Mouse (Mus musculus) hindbrain, embryonic 15.5 days (tissue): ENCODE measurements around the gene Fbln1. TPM values are rescaled to one million over a fixed set of nuclear protein-coding genes. Genes with fewer than 3 reads are reported as not detected.

Experiments
- ATAC-seq: fragments of 200-750 bp; cut with Nextera tagmentation; 2 replicates; pipeline ENCODE4 v1.8.0; 2017; ENCODE audit warnings: low read depth, moderate number of reproducible peaks, moderate TSS enrichment; ENCODE audit not compliant: low FRiP score
- H3K27ac ChIP-seq: fragments of 300-500 bp; sonication (generic); replicated peaks from 2 replicates; pipeline ENCODE4 v1.5.1; 2015; ENCODE audit warnings: mild to moderate bottlenecking, inconsistent platforms
- H3K27me3 ChIP-seq: fragments of 300-500 bp; sonication (generic); 2 replicates; pipeline ENCODE4 v1.6.1; 2015; ENCODE audit warnings: control low read depth, inconsistent platforms
- H3K36me3 ChIP-seq: fragments of 300-500 bp; sonication (generic); 2 replicates; pipeline ENCODE4 v1.6.1; 2015; ENCODE audit warnings: control low read depth, inconsistent platforms
- H3K4me1 ChIP-seq: fragments of 300-500 bp; sonication (generic); replicated peaks from 2 replicates; pipeline ENCODE4 v1.6.1; 2015; ENCODE audit warnings: control low read depth, inconsistent platforms
- H3K4me2 ChIP-seq: fragments of 300-500 bp; sonication (generic); 2 replicates; pipeline ENCODE4 v1.6.1; 2015; ENCODE audit warnings: moderate library complexity, mild to moderate bottlenecking, inconsistent platforms
- H3K4me3 ChIP-seq: fragments of 300-500 bp; sonication (generic); 2 replicates; pipeline ENCODE4 v1.5.1; 2015; ENCODE audit warnings: mild to moderate bottlenecking, inconsistent platforms
- H3K9ac ChIP-seq: fragments of 300-500 bp; sonication (generic); 2 replicates; pipeline ENCODE4 v1.6.1; 2015; ENCODE audit warnings: inconsistent platforms
- H3K9me3 ChIP-seq: fragments of 300-500 bp; sonication (generic); 2 replicates; pipeline ENCODE4 v1.6.1; 2016; ENCODE audit warnings: control low read depth, inconsistent platforms
- WGBS: fragments of 180-500 bp; shearing (Covaris S2); methylation state at CpG from one replicate; pipeline ENCODE4 v1.1.7; 2015; 5-methylcytosine and 5-hydroxymethylcytosine counted together
- polyA plus RNA-seq: library from polyadenylated mRNA; unstranded; fragments of >200 nt; fragmentation: Nextera tagmentation; extraction: Ambion mirVana; gene quantifications from 2 replicates; pipeline ENCODE4 v1.2.1, GENCODE M21; 2015

Fbln1 gene
- polyA plus RNA-seq, 1 experiment from 2014 or later: 53.6 TPM

GRCm38 (mm10) chr15:85245241-85246010 lies 39.7 kb downstream of the Fbln1 start:
- Histone ChIP-seq H3K4me1 (no peaks in the 10 kb centered on the region), H3K4me2 (no peak overlapping the region), H3K27ac (no peak overlapping the region), H3K27me3 (no peaks in the 10 kb centered on the region), H3K9me3 (no peaks in the 10 kb centered on the region), H3K36me3 (no peaks in the 10 kb centered on the region), H3K4me3 (no peak overlapping the region), H3K9ac (no peak overlapping the region)
- ATAC-seq: no peak
- 86% methylated on average over 5 of the region's 5 CpGs for WGBS

- Histone ChIP-seq H3K36me3 (no peaks in the 10 kb centered on the region), H3K9me3 (no peaks in the 10 kb centered on the region), H3K4me3 (no peak overlapping the region), H3K4me1 (no peaks in the 10 kb centered on the region), H3K27ac (no peak overlapping the region), H3K27me3 (no peaks in the 10 kb centered on the region), H3K9ac (no peak overlapping the region), H3K4me2 (no peak overlapping the region)
- ATAC-seq: no peak
- WGBS: 91% methylated on average over 5 of the region's 5 CpGs
Observed at GRCm38 (mm10) chr15:85246016-85246415, 40.3 kb downstream of the Fbln1 start.

- WGBS: 72% methylated on average over 6 of the region's 6 CpGs
Observed at GRCm38 (mm10) chr15:85246936-85247335, 41.2 kb downstream of the Fbln1 start.

GRCm38 (mm10) chr15:85248311-85248710 lies 42.6 kb downstream of the Fbln1 start:
- Histone ChIP-seq H3K27ac (no peak overlapping the region), H3K36me3 (no peaks in the 10 kb centered on the region), H3K4me1 (no peaks in the 10 kb centered on the region), H3K9me3 (no peaks in the 10 kb centered on the region), H3K27me3 (no peaks in the 10 kb centered on the region), H3K4me2 (no peak overlapping the region), H3K4me3 (no peak overlapping the region), H3K9ac (no peak overlapping the region)
- WGBS: 87% methylated on average over 5 of the region's 5 CpGs
- no peak for ATAC-seq

More at GRCm38 (mm10) chr15:85246936-85247335, 41.2 kb downstream of the Fbln1 start:
- Histone ChIP-seq H3K36me3 (no peaks in the 10 kb centered on the region), H3K27ac (no peak overlapping the region), H3K4me2 (no peak overlapping the region), H3K9ac (no peak overlapping the region), H3K4me3 (no peak overlapping the region), H3K4me1 (no peaks in the 10 kb centered on the region), H3K27me3 (no peaks in the 10 kb centered on the region), H3K9me3 (no peaks in the 10 kb centered on the region)
- ATAC-seq: no peak

- Histone ChIP-seq H3K4me2 (no peak overlapping the region), H3K27me3 (no peaks in the 10 kb centered on the region), H3K27ac (no peak overlapping the region), H3K4me1 (no peaks in the 10 kb centered on the region), H3K36me3 (no peaks in the 10 kb centered on the region), H3K9me3 (no peaks in the 10 kb centered on the region), H3K4me3 (no peak overlapping the region), H3K9ac (no peak overlapping the region)
- WGBS: 56% methylated on average over 5 of the region's 5 CpGs
- 0 out of 2 replicates have a peak, but pooled peaks have one; percentile 19 for ATAC-seq
Observed at GRCm38 (mm10) chr15:85249252-85249651, 43.5 kb downstream of the Fbln1 start.

- H3K9ac ChIP-seq: no peak overlapping the region
- 95% methylated on average over 2 of the region's 2 CpGs for WGBS
- no peaks in the 10 kb centered on the region for H3K9me3 ChIP-seq
- no peak overlapping the region for H3K4me2 ChIP-seq
- H3K4me1 ChIP-seq: no peaks in the 10 kb centered on the region
- ATAC-seq: no peak
- H3K4me3 ChIP-seq: no peak overlapping the region
- H3K27me3 ChIP-seq: no peaks in the 10 kb centered on the region
- H3K36me3 ChIP-seq: no peaks in the 10 kb centered on the region
- H3K27ac ChIP-seq: no peak overlapping the region
Observed at GRCm38 (mm10) chr15:85250436-85250835, 44.7 kb downstream of the Fbln1 start.

- no peaks in the 10 kb centered on the region for H3K36me3 ChIP-seq
Observed at GRCm38 (mm10) chr15:85252476-85252875, 46.7 kb downstream of the Fbln1 start.

GRCm38 (mm10) chr15:85257775-85258429 lies 52.2 kb downstream of the Fbln1 start:
- H3K4me1 ChIP-seq: no peaks in the 10 kb centered on the region
- no peaks in the 10 kb centered on the region for H3K27me3 ChIP-seq
- WGBS: 74% methylated on average over 6 of the region's 6 CpGs
- no peaks in the 10 kb centered on the region for H3K36me3 ChIP-seq
- no peak for ATAC-seq
- H3K4me2 ChIP-seq: no peak overlapping the region
- no peak overlapping the region for H3K4me3 ChIP-seq
- H3K27ac ChIP-seq: no peak overlapping the region
- peaks cover 8% of the 10 kb centered on the region; the same call in 1 of the 2 replicates for H3K9me3 ChIP-seq
- no peak overlapping the region for H3K9ac ChIP-seq

More at GRCm38 (mm10) chr15:85252476-85252875, 46.7 kb downstream of the Fbln1 start:
- Histone ChIP-seq H3K9ac (no peak overlapping the region), H3K4me3 (no peak overlapping the region), H3K27ac (no peak overlapping the region), H3K4me1 (no peaks in the 10 kb centered on the region), H3K4me2 (no peak overlapping the region), H3K27me3 (no peaks in the 10 kb centered on the region), H3K9me3 (no peaks in the 10 kb centered on the region)
- no peak for ATAC-seq
- 93% methylated on average over 6 of the region's 6 CpGs for WGBS

GRCm38 (mm10) chr15:85262805-85263204 lies 57.1 kb downstream of the Fbln1 start:
- Histone ChIP-seq H3K4me1 (no peaks in the 10 kb centered on the region), H3K9ac (no peak overlapping the region), H3K4me2 (no peak overlapping the region), H3K4me3 (no peak overlapping the region), H3K27ac (no peak overlapping the region), H3K36me3 (no peaks in the 10 kb centered on the region), H3K27me3 (no peaks in the 10 kb centered on the region), H3K9me3 (peaks cover 8% of the 10 kb centered on the region; the same call in 1 of the 2 replicates)
- no peak for ATAC-seq
- 69% methylated on average over 5 of the region's 5 CpGs for WGBS

- H3K4me3 ChIP-seq: no peak overlapping the region
- 42% methylated on average over 14 of the region's 14 CpGs for WGBS
- H3K9ac ChIP-seq: no peak overlapping the region
- no peaks in the 10 kb centered on the region for H3K4me1 ChIP-seq
- H3K27ac ChIP-seq: no peak overlapping the region
- H3K9me3 ChIP-seq: no peaks in the 10 kb centered on the region
- H3K36me3 ChIP-seq: no peaks in the 10 kb centered on the region
- H3K27me3 ChIP-seq: no peaks in the 10 kb centered on the region
- no peak overlapping the region for H3K4me2 ChIP-seq
- ATAC-seq: no peak
Observed at GRCm38 (mm10) chr15:85266729-85267434, 61.1 kb downstream of the Fbln1 start.

GRCm38 (mm10) chr15:85267891-85268290 lies 62.1 kb downstream of the Fbln1 start:
- H3K4me1 ChIP-seq: 0 out of 2 replicates have a peak, but pooled peaks cover under 1% of the 10 kb centered on the region
- H3K4me2 ChIP-seq: no peak overlapping the region
- no peaks in the 10 kb centered on the region for H3K27me3 ChIP-seq
- H3K9me3 ChIP-seq: no peaks in the 10 kb centered on the region
- no peaks in the 10 kb centered on the region for H3K36me3 ChIP-seq
- ATAC-seq: no peak
- no peak overlapping the region for H3K27ac ChIP-seq
- H3K4me3 ChIP-seq: no peak overlapping the region
- no peak overlapping the region for H3K9ac ChIP-seq
- 91% methylated on average over 19 of the region's 19 CpGs for WGBS

GRCm38 (mm10) chr15:85272988-85273387 lies 67.2 kb downstream of the Fbln1 start:
- 30% methylated on average over 11 of the region's 11 CpGs for WGBS
- no peaks in the 10 kb centered on the region for H3K9me3 ChIP-seq
- no peak overlapping the region for H3K27ac ChIP-seq
- ATAC-seq: no peak
- H3K27me3 ChIP-seq: no peaks in the 10 kb centered on the region
- H3K4me2 ChIP-seq: no peak overlapping the region
- H3K4me3 ChIP-seq: no peak overlapping the region
- H3K36me3 ChIP-seq: no peaks in the 10 kb centered on the region
- H3K4me1 ChIP-seq: 0 out of 2 replicates have a peak, but pooled peaks cover 3% of the 10 kb centered on the region
- H3K9ac ChIP-seq: no peak overlapping the region
